Mouse (Mus musculus): ENCODE measurements around the gene Ascl2.

The Ascl2 gene

DNA sequence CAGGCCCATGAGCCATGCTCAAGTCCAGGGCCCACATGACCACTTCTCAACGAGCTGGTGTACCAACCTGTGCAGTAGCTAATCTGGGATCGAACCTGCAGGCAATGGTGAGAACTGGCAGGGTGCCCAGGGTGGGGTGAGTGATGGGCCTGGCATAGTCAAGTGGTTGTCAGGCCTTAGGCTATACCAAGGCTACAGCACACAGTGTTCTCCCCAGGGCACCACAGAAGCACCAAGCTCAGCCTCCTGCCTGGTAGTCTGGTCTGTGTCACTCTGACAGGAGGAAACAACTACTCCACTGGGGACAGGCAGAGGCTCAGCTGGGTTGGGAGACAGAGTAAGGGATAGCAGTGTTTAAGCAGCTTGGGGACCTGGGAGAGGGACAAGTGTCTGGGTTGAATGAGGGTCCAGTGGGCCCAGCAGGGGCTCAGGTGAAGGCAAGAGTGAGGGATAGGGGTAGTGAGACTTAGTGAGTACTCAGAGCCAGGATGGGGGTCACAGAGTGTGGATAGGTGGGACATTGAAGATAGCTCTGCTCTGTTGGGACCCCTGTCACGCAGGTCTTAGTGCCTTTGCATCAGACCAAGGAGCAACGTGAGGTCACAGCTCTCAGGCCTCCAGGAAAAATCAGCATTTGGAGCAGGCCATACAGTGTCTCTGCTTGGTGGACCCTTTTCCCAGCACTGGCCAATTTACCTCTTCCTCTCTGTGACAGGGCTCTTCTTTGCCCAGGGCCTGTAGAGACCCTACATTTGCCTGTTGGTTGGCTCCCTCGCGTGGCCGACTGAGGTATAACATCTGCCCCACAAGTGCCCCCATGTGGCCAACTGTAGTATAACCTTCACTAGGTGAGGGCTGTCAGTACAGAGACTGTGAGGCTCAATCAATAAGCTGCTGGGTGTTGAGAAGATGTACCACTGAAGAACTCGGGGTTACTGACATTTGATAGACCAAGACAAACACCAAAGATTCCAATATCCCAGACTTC is 50.1 kb downstream of the Ascl2 start:
- in situ Hi-C loops (cut with MboI, MseI) = no loop called here

DNA sequence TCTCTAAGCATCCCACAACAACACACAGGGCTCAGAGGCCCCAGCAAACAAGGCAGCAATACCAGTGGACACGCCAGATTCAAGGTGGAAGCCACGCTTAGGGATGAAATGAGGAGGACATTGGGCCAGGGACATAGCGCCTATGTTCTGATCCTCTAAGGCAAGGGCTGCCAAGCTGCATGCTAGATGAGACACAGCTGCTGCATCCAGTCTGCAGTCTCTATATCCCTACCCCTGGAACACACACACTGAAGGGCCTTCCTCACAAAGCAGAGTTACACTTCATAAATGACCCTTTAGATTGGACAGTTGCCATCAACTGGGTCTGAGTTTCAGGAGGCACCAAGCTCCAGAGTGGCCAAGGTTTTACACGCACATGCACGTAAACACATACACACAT is 51.4 kb downstream of the Ascl2 start:
- in situ Hi-C loops (cut with MboI, MseI) = no loop called here
